Mouse (Mus musculus) intestine, postnatal 0 days (tissue): ENCODE results near the gene Fibin. TPM values are rescaled to one million over a fixed set of nuclear protein-coding genes. Genes with fewer than 3 reads are reported as not detected.

Experiments
- ATAC-seq: fragments of 200-750 bp; cut with Nextera tagmentation; 2 replicates; pipeline ENCODE4 v1.8.0; 2017; ENCODE audit warnings: mild to moderate bottlenecking, moderate TSS enrichment, moderate library complexity
- H3K27ac ChIP-seq: fragments of 300-500 bp; sonication (generic); 2 replicates; pipeline ENCODE4 v1.5.1; 2014; ENCODE audit warnings: mild to moderate bottlenecking, low read depth, low read length, moderate library complexity
- H3K27me3 ChIP-seq: fragments of 300-500 bp; sonication (generic); replicated peaks from 2 replicates; pipeline ENCODE4 v1.6.1; 2014; ENCODE audit warnings: low read length, mixed read lengths; ENCODE audit not compliant: control insufficient read depth, insufficient read depth
- H3K36me3 ChIP-seq: fragments of 300-500 bp; sonication (generic); 2 replicates; pipeline ENCODE4 v1.6.1; 2014; ENCODE audit warnings: mild to moderate bottlenecking, moderate library complexity; ENCODE audit not compliant: control insufficient read depth, insufficient read depth
- H3K4me1 ChIP-seq: fragments of 300-500 bp; sonication (generic); replicated peaks from 2 replicates; pipeline ENCODE4 v1.6.1; 2014; ENCODE audit warnings: antibody characterized with exemption, low read length, mixed read lengths; ENCODE audit not compliant: control insufficient read depth, insufficient read depth
- H3K4me2 ChIP-seq: fragments of 300-500 bp; sonication (generic); replicated peaks from 2 replicates; pipeline ENCODE4 v1.6.1; 2014; ENCODE audit warnings: low read depth, mild to moderate bottlenecking, moderate library complexity
- H3K4me3 ChIP-seq: fragments of 300-500 bp; sonication (generic); 2 replicates; pipeline ENCODE4 v1.5.1; 2014; ENCODE audit warnings: low read depth, low read length
- H3K9ac ChIP-seq: fragments of 300-500 bp; sonication (generic); 2 replicates; pipeline ENCODE4 v1.6.1; 2014; ENCODE audit warnings: mild to moderate bottlenecking, low read depth, low read length
- H3K9me3 ChIP-seq: fragments of 300-500 bp; sonication (generic); 2 replicates; pipeline ENCODE4 v1.6.1; 2016; ENCODE audit warnings: mixed run types; ENCODE audit not compliant: control insufficient read depth
- CTCF ChIP-seq: sonication (generic); IDR thresholded peaks from 2 replicates; pipeline ENCODE4 v1.5.1; 2016; ENCODE audit warnings: low read depth, mild to moderate bottlenecking, control low read depth, antibody characterized with exemption, moderate library complexity
- WGBS: fragments of 180-500 bp; shearing (Covaris S2); extraction: QIAGEN DNeasy Blood & Tissue Kit; methylation state at CpG from one replicate; pipeline ENCODE4 v1.1.7; 2014; 5-methylcytosine and 5-hydroxymethylcytosine counted together
- polyA plus RNA-seq: library from polyadenylated mRNA; unstranded; fragments of >200 nt; fragmentation: Nextera tagmentation; extraction: Ambion mirVana; gene quantifications from 2 replicates; pipeline ENCODE4 v1.2.1, GENCODE M21; 2015

Gene Fibin
- polyA plus RNA-seq, 1 experiment from 2014 or later, result 22.6 TPM

- no peaks in the 10 kb centered on the region for H3K36me3 ChIP-seq
- H3K4me3 ChIP-seq, result no peak overlapping the region
- no peak for ATAC-seq
- no peak overlapping the region for H3K9ac ChIP-seq
- H3K27ac ChIP-seq, result no peak overlapping the region
- no peaks in the 10 kb centered on the region for H3K9me3 ChIP-seq
- H3K4me2 ChIP-seq, result no peak overlapping the region
- H3K4me1 ChIP-seq, result no peaks in the 10 kb centered on the region
- H3K27me3 ChIP-seq, result no peaks in the 10 kb centered on the region
- WGBS, result 78% methylated on average over 5 of the region's 5 CpGs
- TF ChIP-seq CTCF, result no peak
These were observed 9.5 kb downstream of the Fibin start for GRCm38 (mm10) chr2:110353302-110353970.

GRCm38 (mm10) chr2:110351843-110352251 is 11.1 kb downstream of the Fibin start:
- 60% methylated on average over 5 of the region's 5 CpGs for WGBS
- ATAC-seq, result no peak
- H3K9ac ChIP-seq, result no peak overlapping the region
- no peaks in the 10 kb centered on the region for H3K9me3 ChIP-seq
- TF ChIP-seq CTCF, result no peak
- H3K36me3 ChIP-seq, result no peaks in the 10 kb centered on the region
- H3K4me3 ChIP-seq, result no peak overlapping the region
- no peaks in the 10 kb centered on the region for H3K27me3 ChIP-seq
- no peak overlapping the region for H3K27ac ChIP-seq
- no peak overlapping the region for H3K4me2 ChIP-seq
- no peaks in the 10 kb centered on the region for H3K4me1 ChIP-seq

DNA sequence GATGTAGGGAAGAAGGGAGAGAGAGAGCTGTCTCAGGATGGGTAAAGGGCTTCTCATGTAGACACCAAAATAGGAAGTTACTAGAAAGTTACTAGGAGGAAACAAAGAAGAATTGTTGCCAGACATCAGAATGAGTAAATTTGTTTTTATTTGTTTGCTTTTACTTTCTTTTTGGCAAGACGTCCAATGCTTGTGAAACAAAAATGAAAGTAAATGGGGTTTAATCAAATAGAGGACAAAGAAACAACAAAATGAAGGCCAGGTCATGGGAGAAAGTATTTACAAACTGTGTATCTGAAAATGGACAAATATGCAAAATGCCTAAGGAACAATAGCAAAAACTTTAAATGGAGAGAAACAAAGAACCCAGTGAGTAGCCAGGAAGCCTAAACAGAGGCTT is 11.6 kb downstream of the Fibin start:
- ATAC-seq, result no peak
- TF ChIP-seq CTCF, result no peak
- Histone ChIP-seq H3K27ac (no peak overlapping the region), H3K4me1 (no peaks in the 10 kb centered on the region), H3K4me2 (no peak overlapping the region), H3K4me3 (no peak overlapping the region), H3K9me3 (no peaks in the 10 kb centered on the region), H3K36me3 (no peaks in the 10 kb centered on the region), H3K9ac (no peak overlapping the region), H3K27me3 (no peaks in the 10 kb centered on the region)
- WGBS, result 44% methylated on average over 1 of the region's 1 CpGs

DNA sequence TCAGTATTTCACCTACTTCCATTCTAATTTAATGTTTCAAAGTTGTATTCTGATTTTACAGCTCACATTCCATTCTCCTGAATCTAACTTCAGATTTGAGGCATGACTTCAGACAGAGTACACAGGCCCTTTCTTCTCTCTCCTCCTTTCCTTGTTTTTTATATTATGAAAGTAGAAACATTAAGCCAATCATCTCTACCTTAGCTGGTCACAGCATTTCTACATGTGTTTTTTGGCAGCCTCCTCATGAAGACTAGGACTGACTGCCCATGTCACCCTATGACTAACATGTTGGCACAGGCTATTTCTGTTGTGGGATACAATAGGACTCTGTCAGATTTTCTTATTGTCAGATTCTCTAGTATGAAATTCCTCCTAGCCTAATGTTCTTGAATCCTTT is 34.0 kb downstream of the Fibin start:
- no peak overlapping the region for H3K4me2 ChIP-seq
- H3K27ac ChIP-seq, result no peak overlapping the region
- no peaks in the 10 kb centered on the region for H3K27me3 ChIP-seq
- H3K36me3 ChIP-seq, result no peaks in the 10 kb centered on the region
- no peak overlapping the region for H3K9ac ChIP-seq
- TF ChIP-seq CTCF, result no peak
- no peak for ATAC-seq
- no peaks in the 10 kb centered on the region for H3K4me1 ChIP-seq
- H3K9me3 ChIP-seq, result no peaks in the 10 kb centered on the region
- no peak overlapping the region for H3K4me3 ChIP-seq

DNA sequence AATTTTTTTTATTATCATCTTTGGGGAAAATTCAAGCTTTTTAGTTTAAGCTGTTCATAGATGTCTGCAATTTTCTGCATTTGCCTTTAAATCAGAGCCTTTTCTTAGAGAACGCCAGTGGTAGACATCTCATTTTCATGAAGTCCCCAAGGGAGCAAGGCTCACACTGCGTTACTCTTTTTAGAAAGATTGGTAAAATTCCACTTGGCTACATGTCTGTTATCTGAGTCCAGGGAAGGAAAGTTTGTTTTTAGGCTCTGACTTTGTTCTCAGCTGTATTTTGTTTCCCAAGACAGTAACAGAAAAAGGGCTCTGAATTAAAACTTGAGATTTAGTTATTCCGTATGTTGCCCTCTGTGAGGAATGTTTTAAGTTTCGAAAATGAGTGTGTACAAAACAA is 43.0 kb downstream of the Fibin start:
- no peak for TF ChIP-seq CTCF

GRCm38 (mm10) chr2:110319266-110319665 is 43.7 kb downstream of the Fibin start:
- Histone ChIP-seq H3K4me3 (no peak overlapping the region), H3K36me3 (no peaks in the 10 kb centered on the region), H3K9me3 (no peaks in the 10 kb centered on the region), H3K27me3 (no peaks in the 10 kb centered on the region), H3K4me2 (no peak overlapping the region), H3K9ac (no peak overlapping the region), H3K4me1 (no peaks in the 10 kb centered on the region), H3K27ac (no peak overlapping the region)
- ATAC-seq, result no peak
- TF ChIP-seq CTCF, result no peak
- 75% methylated on average over 1 of the region's 1 CpGs for WGBS

More for the DNA sequence above, 43.0 kb downstream of the Fibin start:
- no peak for ATAC-seq
- Histone ChIP-seq H3K9ac (no peak overlapping the region), H3K27ac (no peak overlapping the region), H3K36me3 (no peaks in the 10 kb centered on the region), H3K27me3 (no peaks in the 10 kb centered on the region), H3K9me3 (no peaks in the 10 kb centered on the region), H3K4me1 (no peaks in the 10 kb centered on the region), H3K4me2 (no peak overlapping the region), H3K4me3 (no peak overlapping the region)
- WGBS, result 82% methylated on average over 4 of the region's 4 CpGs

- no peak overlapping the region for H3K4me2 ChIP-seq
- TF ChIP-seq CTCF, result no peak
- no peak overlapping the region for H3K4me3 ChIP-seq
- 88% methylated on average over 1 of the region's 1 CpGs for whole genome bisulfite sequencing
- no peak for ATAC-seq
- H3K27me3 ChIP-seq, result no peaks in the 10 kb centered on the region
- no peaks in the 10 kb centered on the region for H3K4me1 ChIP-seq
- no peak overlapping the region for H3K9ac ChIP-seq
- H3K36me3 ChIP-seq, result no peaks in the 10 kb centered on the region
- H3K9me3 ChIP-seq, result no peaks in the 10 kb centered on the region
- H3K27ac ChIP-seq, result no peak overlapping the region
These were observed 44.3 kb downstream of the Fibin start for GRCm38 (mm10) chr2:110318719-110319118.
